ENCODE assay signal across 8 mouse cellular contexts in the genomic region with DNA sequence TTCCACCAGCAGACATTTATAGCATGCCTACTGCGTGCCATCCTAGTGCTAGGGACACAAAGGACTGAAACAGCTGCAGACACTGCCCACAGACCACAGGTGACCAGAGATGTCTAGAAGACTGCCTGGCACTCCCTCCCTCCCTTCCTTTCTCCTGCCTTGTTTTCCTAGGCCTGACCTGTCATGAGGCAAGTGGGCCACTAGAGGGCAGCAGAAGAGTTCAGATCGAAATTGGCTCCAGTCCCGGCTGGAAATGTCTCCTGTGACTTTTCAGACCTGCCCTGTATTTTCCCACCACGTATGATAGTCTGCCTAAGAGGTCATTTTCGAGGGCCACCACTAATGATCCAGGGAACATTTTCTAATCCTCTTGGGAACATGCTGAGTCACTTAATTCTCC. TPM values are rescaled to one million over a fixed set of nuclear protein-coding genes. Genes with fewer than 3 reads are reported as not detected.
A peak's percentile ranks its signal among the peaks of the same experiment; 100 is the strongest.
DNase-seq lines count a peak whose midpoint lies in the region; ATAC-seq lines count a peak whose summit lies in the region.

No protein-coding gene starts in this region.

- no peaks in the 10 kb centered on the region for H3K27me3 ChIP-seq in heart, embryonic 11.5 days (ENCODE audit: control insufficient read depth, insufficient read depth, low read length)
- H3K27me3 ChIP-seq in intestine, embryonic 16.5 days (replicated peaks; ENCODE audit: control insufficient read depth, insufficient read depth, low read length): no peaks in the 10 kb centered on the region
- H3K27me3 ChIP-seq in midbrain, embryonic 15.5 days (replicated peaks): no peaks in the 10 kb centered on the region

- H3K9ac ChIP-seq in heart, embryonic 11.5 days (ENCODE audit: low read depth, low read length): no peak overlapping the region
- no peak overlapping the region for H3K9ac ChIP-seq in intestine, embryonic 16.5 days (ENCODE audit: low read depth, low read length)
- no peak overlapping the region for H3K9ac ChIP-seq in midbrain, embryonic 15.5 days

- no peak overlapping the region for H3K27ac ChIP-seq in heart, embryonic 11.5 days (ENCODE audit: low read depth, low read length)
- H3K27ac ChIP-seq in intestine, embryonic 16.5 days (ENCODE audit: low read length): no peak overlapping the region
- peak overlapping the region; percentile 62; the same call in 1 of the 2 replicates for H3K27ac ChIP-seq in midbrain, embryonic 15.5 days

- peaks cover 7% of the 10 kb centered on the region; the same call in 1 of the 2 replicates for H3K36me3 ChIP-seq in heart, embryonic 11.5 days (ENCODE audit: control insufficient read depth, insufficient read depth, low read length)
- H3K36me3 ChIP-seq in intestine, embryonic 16.5 days (ENCODE audit: control insufficient read depth, insufficient read depth, low read length): no peaks in the 10 kb centered on the region
- H3K36me3 ChIP-seq in midbrain, embryonic 15.5 days (replicated peaks): no peaks in the 10 kb centered on the region

- no peak overlapping the region for H3K4me2 ChIP-seq in heart, embryonic 11.5 days
- H3K4me2 ChIP-seq in intestine, embryonic 16.5 days (ENCODE audit: low read depth, low read length): no peak overlapping the region
- H3K4me2 ChIP-seq in midbrain, embryonic 15.5 days: no peak overlapping the region

- no peak for ATAC-seq in heart, embryonic 11.5 days (replicated peaks; ENCODE audit: insufficient number of reproducible peaks, low FRiP score, low TSS enrichment)
- ATAC-seq in intestine, embryonic 16.5 days: peak; percentile 43
- ATAC-seq in midbrain, embryonic 15.5 days (replicated peaks): peak; percentile 68

- 7% methylated on average over 5 of the region's 5 CpGs for WGBS in heart, embryonic 11.5 days (ENCODE audit: insufficient replicate concordance)
- 5% methylated on average over 5 of the region's 5 CpGs for WGBS in intestine, embryonic 16.5 days
- 6% methylated on average over 5 of the region's 5 CpGs for WGBS in midbrain, embryonic 15.5 days

- peak; percentile 95 for DNase-seq in heart, adult 11 months
- peak; percentile 92 for DNase-seq in embryo, embryonic 10.5 days (ENCODE audit: low spot score)
- peak; percentile 60 to 78 for DNase-seq in gastrocnemius, postnatal 4 days (ENCODE audit: low spot score in 2 of 2)
- peak; percentile 81 to 84 for DNase-seq in left cerebral cortex, postnatal 25 days (ENCODE audit: low spot score in 2 of 2)
- peak; percentile 19 to 57 for DNase-seq in spleen, postnatal 14 days (ENCODE audit: low spot score in 2 of 2)

- intact Hi-C loops in left cerebral cortex, postnatal 25 days (cut with DNase I): no loop called here

- H3K9me3 ChIP-seq in heart, embryonic 11.5 days (replicated peaks; ENCODE audit: control insufficient read depth, low read length): no peaks in the 10 kb centered on the region
- H3K9me3 ChIP-seq in intestine, embryonic 16.5 days (ENCODE audit: control insufficient read depth, low read length): no peaks in the 10 kb centered on the region
- H3K9me3 ChIP-seq in midbrain, embryonic 15.5 days: no peaks in the 10 kb centered on the region

- H3K4me3 ChIP-seq in heart, embryonic 11.5 days (ENCODE audit: low read depth, low read length): no peak overlapping the region
- H3K4me3 ChIP-seq in intestine, embryonic 16.5 days (ENCODE audit: low read length): no peak overlapping the region
- H3K4me3 ChIP-seq in midbrain, embryonic 15.5 days: no peak overlapping the region

- H3K4me1 ChIP-seq in heart, embryonic 11.5 days (ENCODE audit: control insufficient read depth, insufficient read depth, low read length): 0 out of 2 replicates have a peak, but pooled peaks cover 9% of the 10 kb centered on the region
- no peaks in the 10 kb centered on the region for H3K4me1 ChIP-seq in intestine, embryonic 16.5 days (ENCODE audit: control insufficient read depth, insufficient read depth, low read length)
- H3K4me1 ChIP-seq in midbrain, embryonic 15.5 days: peaks cover 4% of the 10 kb centered on the region

RNA-seq across cellular contexts. Expression of a gene that starts 47.6 kb away (rescaled TPM):
- 0.76 TPM in 1 of 2 replicates, not detected in the other for polyA plus RNA-seq in heart, embryonic 11.5 days (2014; fragmentation: Nextera tagmentation; extraction: Ambion mirVana)
- total RNA-seq in gastrocnemius, postnatal 4 days (2021): 1 to 10 TPM; 2.0 to 2.7 TPM
- 0.42 and 0.65 TPM in 2 replicates for polyA plus RNA-seq in intestine, embryonic 16.5 days (2015; fragmentation: Nextera tagmentation; extraction: Ambion mirVana)
- 1 to 10 TPM; 3.8 to 4.6 TPM for total RNA-seq in left cerebral cortex, postnatal 25 days (2021)
- 1.0 and 1.3 TPM in 2 replicates for polyA plus RNA-seq in midbrain, embryonic 15.5 days (2015; fragmentation: Nextera tagmentation; extraction: Ambion mirVana)

Comparison
In these comparisons a context has a peak if more than half of its experiments do, and no peak if none do; other contexts are left out.
1. DNase-seq: peak in every context shown above with its lines; median percentile 95 in heart, adult 11 months; 92 in embryo, embryonic 10.5 days; 82 in left cerebral cortex, postnatal 25 days; 69 in gastrocnemius, postnatal 4 days; 38 in spleen, postnatal 14 days.